Mouse (Mus musculus) testis, adult 2 months (tissue): Measurements from ENCODE around the gene Smim13.

Source experiments
- CTCF ChIP-seq: fragments of 200-500 bp; IDR thresholded peaks from 2 replicates; pipeline ENCODE4 v1.5.1; 2012; ENCODE audit warnings: low read depth, mild to moderate bottlenecking, inconsistent platforms, low read length, moderate library complexity; ENCODE audit not compliant: control insufficient read depth, insufficient read depth, insufficient replicate concordance
- POLR2A ChIP-seq: fragments of 200-500 bp; IDR thresholded peaks from 2 replicates; pipeline ENCODE4 v1.6.1; 2012; ENCODE audit warnings: low read depth, mild to moderate bottlenecking, inconsistent platforms, low read length, moderate library complexity; ENCODE audit not compliant: control insufficient read depth

DNA sequence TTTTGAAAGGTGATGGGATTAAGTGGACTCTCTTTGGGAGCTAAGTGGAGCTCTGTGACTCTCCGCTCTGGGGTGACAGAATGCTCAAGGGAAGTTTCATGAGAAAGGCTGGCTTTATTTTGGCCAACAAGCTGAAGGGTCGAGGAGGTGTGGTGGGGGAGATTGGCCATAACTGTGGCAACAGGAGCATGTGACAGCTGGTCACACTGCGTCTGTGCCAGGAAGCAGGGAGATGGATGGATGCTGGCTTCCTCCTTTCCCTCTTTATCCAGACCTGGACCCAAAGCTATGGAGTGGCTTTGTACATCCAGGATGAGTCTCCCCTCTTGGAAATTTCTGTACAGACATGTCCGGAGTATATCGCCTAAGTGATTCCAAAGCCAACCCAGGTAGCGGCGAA lies 16.4 kb upstream of the Smim13 start:
- no peak for TF ChIP-seq CTCF
- TF ChIP-seq POLR2A, result no peak
